Mouse (Mus musculus) brain, embryonic 14.5 days (tissue): Measurements from ENCODE around the gene Cdc42bpa. TPM values are rescaled to one million over a fixed set of nuclear protein-coding genes. Genes with fewer than 3 reads are reported as not detected.

Source experiments
- DNase-seq: peaks from one replicate; pipeline ENCODE4 v3.0.0-alpha.2; 2011; ENCODE audit warnings: low read depth
- CTCF ChIP-seq: fragments of 200-500 bp; IDR thresholded peaks from 2 replicates; pipeline ENCODE4 v1.5.1; 2012; ENCODE audit warnings: inconsistent platforms, mild to moderate bottlenecking, moderate library complexity, borderline replicate concordance; ENCODE audit not compliant: insufficient read depth, insufficient read length; ENCODE audit errors: extremely low read depth
- POLR2A ChIP-seq: fragments of 200-500 bp; IDR thresholded peaks from 2 replicates; pipeline ENCODE4 v1.6.1; 2012; ENCODE audit warnings: mild to moderate bottlenecking, inconsistent platforms, borderline replicate concordance; ENCODE audit not compliant: poor library complexity, insufficient read depth, insufficient read length, severe bottlenecking; ENCODE audit errors: extremely low read depth
- polyA plus RNA-seq: library from polyadenylated mRNA; depleted of rRNA; stranded (reverse); fragments of >200 nt; gene quantifications from 2 replicates; pipeline ENCODE4 v1.2.3, GENCODE M21; 2012

Gene Cdc42bpa
- polyA plus RNA-seq, 1 experiment, result 60.6 TPM

DNA sequence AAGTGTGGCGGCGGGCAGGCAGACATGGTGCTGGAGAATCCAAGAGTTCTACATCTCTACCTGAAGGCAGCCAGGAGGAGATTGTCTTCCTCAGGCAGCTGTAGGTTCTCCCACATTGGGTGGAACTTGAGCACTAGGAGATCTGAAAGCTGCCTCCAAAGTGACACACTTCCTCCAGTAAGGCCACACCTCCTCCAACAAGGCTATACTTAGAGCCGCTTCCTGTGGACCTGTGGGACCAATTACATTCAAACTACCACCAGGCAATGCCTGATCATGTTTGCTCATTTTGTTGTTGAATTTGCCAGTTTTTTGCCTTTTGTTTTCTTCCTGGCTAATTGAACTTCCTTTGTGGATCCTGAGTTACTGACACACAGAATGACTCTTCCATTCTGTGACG, 187.8 kb downstream of the Cdc42bpa start:
- no peak for DNase-seq
- TF ChIP-seq CTCF (no peak), POLR2A (no peak)

GRCm38 (mm10) chr1:180148563-180148962, 188.3 kb downstream of the Cdc42bpa start:
- TF ChIP-seq CTCF (no peak), POLR2A (no peak)
- DNase-seq, result no peak

- TF ChIP-seq CTCF (peak; percentile 19; the same call in 1 of the 2 replicates), POLR2A (no peak)
- peak; percentile 32 for DNase-seq
Measured at GRCm38 (mm10) chr1:180151191-180151590, 190.9 kb downstream of the Cdc42bpa start.

DNA sequence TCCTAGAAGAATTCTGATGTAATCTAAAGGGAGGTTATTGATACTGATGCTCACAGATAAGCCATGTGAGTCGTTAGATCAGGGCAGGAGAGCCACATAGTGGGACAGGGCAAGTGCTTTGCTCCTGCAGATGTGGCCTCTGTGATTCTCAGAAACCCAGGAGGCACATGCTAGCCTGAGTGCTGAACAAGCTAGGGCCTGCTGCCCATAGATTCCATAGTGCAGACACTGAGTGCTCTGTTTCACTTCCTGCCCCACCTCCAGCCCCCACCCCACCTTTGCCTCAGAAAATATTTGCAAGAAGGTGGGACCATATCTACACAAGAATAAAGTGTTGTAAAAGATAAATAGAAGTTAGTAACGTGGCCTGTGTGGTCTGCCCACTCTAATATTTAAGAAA, 198.4 kb downstream of the Cdc42bpa start:
- TF ChIP-seq POLR2A (no peak), CTCF (no peak)
- DNase-seq, result no peak

GRCm38 (mm10) chr1:180160545-180160944, 200.3 kb downstream of the Cdc42bpa start:
- no peak for TF ChIP-seq POLR2A
- no peak for TF ChIP-seq CTCF
- DNase-seq, result no peak

GRCm38 (mm10) chr1:180161160-180161559, 200.9 kb downstream of the Cdc42bpa start:
- TF ChIP-seq CTCF (no peak), POLR2A (no peak)

DNA sequence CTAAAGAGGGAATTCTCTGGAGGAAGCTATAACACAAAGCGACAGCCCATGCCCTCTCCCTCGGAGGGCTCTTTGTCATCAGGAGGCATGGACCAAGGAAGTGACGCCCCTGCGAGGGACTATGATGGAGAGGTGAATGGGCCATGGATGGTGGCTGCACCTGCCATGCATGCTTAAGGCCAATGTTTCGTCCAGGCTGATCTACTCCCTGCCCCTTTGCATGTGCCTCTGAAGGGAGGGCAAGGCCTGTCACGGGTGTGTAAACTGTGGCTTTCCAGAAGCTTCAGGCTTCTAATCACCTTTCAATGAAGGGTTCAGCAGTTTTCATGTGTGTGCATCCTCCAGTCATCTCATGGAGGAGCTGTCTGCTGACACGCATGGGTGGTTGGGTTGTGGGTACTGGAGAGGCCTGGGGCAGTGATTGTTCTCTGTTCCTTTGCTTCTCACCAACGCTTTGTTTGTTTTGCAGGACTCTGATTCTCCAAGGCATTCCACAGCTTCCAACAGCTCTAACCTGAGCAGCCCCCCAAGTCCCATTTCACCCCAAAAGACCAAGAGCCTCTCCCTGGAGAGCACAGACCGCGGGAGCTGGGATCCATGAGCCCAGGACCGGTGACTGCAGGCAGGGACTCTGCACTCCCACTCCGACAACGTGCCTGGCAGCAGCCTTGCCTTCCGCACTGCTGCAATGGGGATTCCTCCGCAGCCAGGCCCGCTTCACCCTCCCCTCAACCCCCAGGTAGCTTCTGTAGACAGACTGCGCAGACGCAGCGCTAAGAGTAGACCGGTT, 201.5 kb downstream of the Cdc42bpa start:
- TF ChIP-seq POLR2A, result no peak
- no peak for TF ChIP-seq CTCF
- no peak for DNase-seq

More at GRCm38 (mm10) chr1:180161160-180161559, 200.9 kb downstream of the Cdc42bpa start:
- DNase-seq, result peak; percentile 12

DNA sequence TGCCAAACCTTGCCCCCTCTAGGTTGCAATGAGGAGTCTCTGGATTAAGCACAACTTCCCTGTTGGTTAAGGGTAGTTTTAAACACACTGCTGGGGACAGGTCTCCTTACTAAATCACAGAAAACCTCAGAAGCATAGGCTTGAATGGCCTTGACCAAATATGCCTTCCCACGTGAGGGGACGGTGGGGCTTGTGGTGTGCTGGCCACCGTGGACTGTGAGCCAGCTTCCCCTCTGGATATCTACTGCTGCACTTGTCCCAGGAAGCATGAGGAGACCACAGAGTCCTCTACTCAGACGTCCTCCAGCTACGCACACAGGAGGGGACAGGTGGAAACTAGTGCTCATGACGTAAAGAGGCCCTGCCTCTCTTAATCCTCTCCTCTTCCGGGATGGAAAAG, 202.7 kb downstream of the Cdc42bpa start:
- TF ChIP-seq CTCF (no peak), POLR2A (no peak)
- DNase-seq, result no peak

DNA sequence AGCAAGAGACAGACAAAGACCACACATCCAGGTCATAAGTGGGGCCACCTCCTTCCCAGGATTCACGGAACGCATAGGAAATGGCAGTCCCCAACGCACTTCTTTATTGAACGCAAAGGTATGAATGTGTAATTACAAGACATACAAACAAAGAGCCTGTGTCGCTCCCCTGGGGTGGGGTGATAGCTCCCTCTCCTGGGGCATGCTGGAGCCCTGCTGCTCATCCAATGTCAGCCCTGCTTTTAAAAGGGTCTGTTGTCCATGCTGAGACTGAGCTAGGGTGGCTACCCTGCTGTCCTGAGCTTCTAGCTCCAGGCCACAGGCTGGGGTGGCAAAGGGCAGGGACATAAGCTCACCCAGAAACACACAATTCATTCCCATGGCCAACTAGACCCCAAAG, 206.3 kb downstream of the Cdc42bpa start:
- TF ChIP-seq POLR2A, result no peak
- no peak for TF ChIP-seq CTCF
- DNase-seq, result no peak

- TF ChIP-seq POLR2A (no peak), CTCF (no peak)
- DNase-seq, result no peak
Measured at GRCm38 (mm10) chr1:180168294-180168693, 208.0 kb downstream of the Cdc42bpa start.

DNA sequence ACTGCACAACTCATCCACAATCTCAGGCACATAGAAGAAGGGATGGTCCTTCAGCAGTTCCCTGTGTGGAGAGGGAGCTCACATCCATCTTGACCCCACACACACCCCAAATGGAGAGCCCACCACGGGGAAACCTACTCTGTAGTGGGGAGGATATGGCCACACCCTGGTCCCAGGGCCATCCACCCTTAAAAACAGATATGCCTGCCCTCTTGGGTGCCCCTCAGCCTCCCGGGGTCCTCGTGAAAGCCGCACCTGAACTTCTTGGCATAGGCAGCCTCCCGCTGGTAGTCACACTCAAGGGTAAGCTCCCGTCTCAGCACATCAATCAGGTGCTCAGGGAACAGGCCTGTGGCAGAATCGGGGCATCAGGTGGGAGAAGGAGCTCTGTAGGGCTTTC, 208.9 kb downstream of the Cdc42bpa start:
- no peak for DNase-seq
- no peak for TF ChIP-seq POLR2A
- TF ChIP-seq CTCF, result no peak

DNA sequence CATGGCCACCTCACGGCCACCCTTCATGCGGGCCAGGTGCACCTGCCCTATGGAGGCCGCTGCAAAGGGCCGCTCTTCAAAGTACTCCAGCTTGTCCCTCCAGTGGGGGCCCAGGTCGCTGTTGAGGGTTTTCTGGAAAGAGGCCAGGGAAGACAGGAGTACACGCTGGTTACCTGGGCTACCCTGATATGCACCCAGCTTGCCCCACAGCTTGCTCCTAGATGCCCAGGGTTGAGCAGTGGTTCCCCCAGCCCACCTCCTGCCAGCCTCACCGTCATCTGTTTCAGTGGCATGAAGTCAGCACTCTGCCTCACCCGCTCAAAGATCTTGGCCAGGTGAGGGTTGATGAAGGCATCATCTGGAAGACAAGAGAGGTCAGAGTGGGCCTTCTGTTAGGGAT, 209.8 kb downstream of the Cdc42bpa start:
- no peak for TF ChIP-seq CTCF
- no peak for TF ChIP-seq POLR2A
- DNase-seq, result no peak

GRCm38 (mm10) chr1:180171883-180172282, 211.6 kb downstream of the Cdc42bpa start:
- TF ChIP-seq POLR2A (no peak), CTCF (no peak)
- DNase-seq, result no peak
